Mouse (Mus musculus) ovary, adult 18-20 months (tissue): ENCODE results near the gene Clmp.

Experiments used
- DNase-seq: peaks from one replicate; pipeline ENCODE4 v3.0.0; 2022; ENCODE audit warnings: low spot score, mixed read lengths

The Clmp gene

GRCm38 (mm10) chr9:40685801-40686420, at the start of gene Clmp:
Gene Clmp, plus strand, starts transcription at chr9:40685962.
- no peak for DNase-seq

DNA sequence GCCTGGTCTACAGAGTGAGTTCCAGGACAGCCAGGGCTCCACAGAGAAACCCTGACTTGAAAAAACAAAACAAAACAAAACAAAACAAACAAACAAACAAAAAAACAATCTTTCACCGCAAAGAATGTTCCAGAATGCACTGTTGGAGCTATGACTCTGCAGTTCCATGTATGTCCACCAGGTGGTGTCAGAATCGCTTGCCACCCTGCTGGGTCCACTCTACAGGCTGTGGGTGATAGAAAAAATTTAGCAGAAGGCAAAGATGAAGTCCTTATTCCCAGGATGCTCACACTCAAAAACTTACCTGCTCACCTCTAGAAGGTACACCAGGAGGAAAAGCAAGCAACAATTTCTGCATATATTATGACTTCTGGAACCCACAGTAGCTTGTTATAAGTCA, 49.7 kb upstream of the Clmp start:
- DNase-seq: no peak

GRCm38 (mm10) chr9:40637705-40638393, 47.9 kb upstream of the Clmp start:
- no peak for DNase-seq

- DNase-seq: no peak
Observed at GRCm38 (mm10) chr9:40638394-40639049, 47.2 kb upstream of the Clmp start.

- no peak for DNase-seq
Observed at GRCm38 (mm10) chr9:40639536-40640187, 46.1 kb upstream of the Clmp start.

GRCm38 (mm10) chr9:40641318-40641717, 44.4 kb upstream of the Clmp start:
- DNase-seq: no peak

DNA sequence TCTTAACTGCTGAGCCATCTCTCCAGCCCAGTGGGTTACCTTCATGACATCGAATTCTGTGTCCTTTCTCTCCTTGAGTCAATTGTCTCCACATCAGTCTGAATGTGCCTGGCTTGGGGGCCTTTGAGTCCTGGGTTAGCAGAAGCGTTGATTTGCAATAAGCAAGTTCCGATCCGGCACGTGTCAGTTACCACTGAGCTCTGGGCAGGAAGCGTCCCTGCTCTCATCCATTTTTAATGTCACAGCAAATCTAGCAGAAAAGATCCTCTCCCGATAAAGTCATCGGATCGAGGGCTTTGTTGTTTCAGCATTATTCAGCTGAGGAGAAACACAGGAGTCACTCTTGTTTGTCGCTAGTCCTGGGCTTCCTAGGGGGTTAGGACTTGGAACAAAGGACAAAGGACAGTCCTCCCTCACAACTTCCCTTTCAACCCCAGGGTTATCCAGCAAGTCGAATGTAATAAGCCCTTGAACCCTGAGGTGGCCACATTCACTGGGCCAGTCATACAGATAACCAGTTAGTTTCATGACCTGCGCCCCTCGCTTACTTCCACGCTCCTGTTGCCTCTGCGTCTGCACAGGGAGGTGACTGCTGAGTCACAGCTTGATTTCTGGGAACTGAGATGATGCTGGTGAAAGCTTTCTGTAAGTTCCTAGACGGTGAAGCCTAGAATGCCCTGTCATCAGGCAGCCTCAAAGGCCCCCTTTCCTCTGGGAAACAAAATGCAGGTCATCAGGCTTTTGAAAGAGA, 43.1 kb upstream of the Clmp start:
- DNase-seq: no peak

DNA sequence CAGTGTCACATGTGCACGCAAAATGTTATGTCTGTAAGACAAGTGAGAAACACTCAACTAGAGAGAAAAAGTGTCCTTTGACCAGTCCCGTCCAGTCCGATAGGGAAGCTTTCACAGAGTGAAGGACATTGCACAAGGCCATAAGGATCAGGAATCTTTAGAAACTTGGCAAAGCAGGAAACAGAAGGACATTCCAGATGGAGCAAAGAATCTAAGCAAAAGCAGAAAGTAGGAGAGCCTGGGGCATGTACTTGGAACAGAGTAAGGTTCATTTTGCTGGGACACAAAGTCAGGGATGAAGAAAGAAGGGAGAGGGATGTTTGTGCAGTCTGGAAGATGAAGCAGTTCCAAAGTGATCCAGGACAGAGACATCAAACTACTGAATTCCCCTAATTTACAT, 36.3 kb upstream of the Clmp start:
- no peak for DNase-seq

- DNase-seq: no peak
Observed at GRCm38 (mm10) chr9:40649983-40650382, 35.8 kb upstream of the Clmp start.

GRCm38 (mm10) chr9:40651239-40651859, 34.4 kb upstream of the Clmp start:
- no peak for DNase-seq

GRCm38 (mm10) chr9:40652757-40653156, 33.0 kb upstream of the Clmp start:
- DNase-seq: no peak

- DNase-seq: no peak
Observed at GRCm38 (mm10) chr9:40666190-40666803, 19.5 kb upstream of the Clmp start.

DNA sequence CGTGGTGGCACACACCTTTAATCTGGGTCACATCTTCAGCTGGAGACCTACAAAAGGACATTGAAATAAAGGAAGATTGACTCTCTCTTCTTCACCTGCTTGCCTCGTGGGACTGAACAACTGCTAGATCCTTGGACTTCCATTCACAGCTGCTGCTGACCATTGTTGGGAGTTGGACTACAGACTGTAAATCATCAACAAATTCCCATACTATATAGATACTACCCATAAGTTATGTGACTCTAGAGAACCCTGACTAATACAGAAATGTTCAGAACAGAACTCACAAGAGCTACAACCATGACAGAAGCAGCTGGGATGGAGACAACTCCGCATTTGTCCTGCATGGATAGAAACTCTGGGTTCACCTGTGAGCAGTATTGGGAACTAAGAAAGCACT, 15.4 kb upstream of the Clmp start, which contains the start of gene Gm21915:
Gene Gm21915, plus strand, starts transcription at position 301 of the 400 bp plus-strand sequence.
- no peak for DNase-seq

GRCm38 (mm10) chr9:40671323-40671930, 14.3 kb upstream of the Clmp start:
- DNase-seq: no peak

DNA sequence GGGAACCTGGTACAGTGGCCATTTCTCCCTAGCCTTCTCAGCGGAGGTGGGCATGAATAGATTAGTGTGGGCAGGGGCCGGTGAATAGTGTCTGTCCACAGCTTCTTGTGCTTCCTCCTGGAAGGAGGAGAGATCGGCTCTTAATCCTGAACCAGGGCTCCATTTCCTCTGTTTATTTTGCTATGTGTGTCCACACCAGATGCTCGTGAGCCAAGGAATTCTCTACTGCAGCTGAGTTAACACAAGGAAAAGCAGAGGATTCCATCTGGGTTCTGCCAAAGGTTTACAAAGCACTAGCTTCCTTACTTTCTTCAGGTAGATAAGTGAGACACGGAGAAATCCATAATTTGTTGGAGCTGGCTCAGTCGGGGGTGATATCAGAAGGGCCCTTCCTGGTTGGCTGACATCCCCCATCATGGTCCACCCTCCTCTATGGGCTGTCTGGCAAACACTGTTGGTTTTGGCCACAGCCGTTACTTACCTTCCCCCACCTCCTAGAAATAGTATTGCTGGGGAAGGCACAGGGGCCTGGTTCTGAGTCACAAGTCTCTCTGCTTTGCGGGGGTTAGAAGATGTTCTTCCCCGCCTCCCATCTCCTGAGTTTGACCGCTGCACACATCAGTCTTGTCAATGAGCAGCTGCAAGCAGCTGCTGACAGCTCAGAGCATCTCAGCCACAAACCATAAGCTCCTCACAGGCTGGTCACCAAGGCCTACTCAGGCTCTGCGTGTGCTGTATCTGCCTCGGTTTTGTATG, 10.4 kb upstream of the Clmp start:
- no peak for DNase-seq

GRCm38 (mm10) chr9:40678653-40679052, 7.1 kb upstream of the Clmp start:
- DNase-seq: no peak

GRCm38 (mm10) chr9:40686421-40686899, 698 bp downstream of the Clmp start:
- DNase-seq: no peak

DNA sequence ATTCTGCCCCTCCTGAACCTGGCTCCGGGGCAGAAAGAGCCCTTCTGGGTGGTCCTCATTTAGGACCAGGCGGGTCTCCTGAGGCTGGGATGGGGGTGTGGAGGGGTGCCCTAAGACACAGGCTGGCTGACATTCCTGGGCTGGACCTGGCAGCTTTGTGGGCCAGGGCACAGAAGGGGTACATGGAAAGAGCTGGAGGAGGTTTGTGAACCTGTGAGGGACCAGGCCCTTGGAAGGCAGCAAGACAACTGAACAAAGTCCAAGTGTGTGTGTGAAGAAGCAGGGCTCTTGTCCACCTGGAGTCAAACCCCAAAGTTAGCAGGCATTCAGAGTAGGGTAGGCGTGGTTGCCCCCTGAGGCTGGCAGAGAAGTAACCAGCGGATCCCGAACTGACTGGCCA, 1.3 kb downstream of the Clmp start:
- no peak for DNase-seq

- DNase-seq: no peak
Observed at GRCm38 (mm10) chr9:40687553-40687952, 1.8 kb downstream of the Clmp start.

DNA sequence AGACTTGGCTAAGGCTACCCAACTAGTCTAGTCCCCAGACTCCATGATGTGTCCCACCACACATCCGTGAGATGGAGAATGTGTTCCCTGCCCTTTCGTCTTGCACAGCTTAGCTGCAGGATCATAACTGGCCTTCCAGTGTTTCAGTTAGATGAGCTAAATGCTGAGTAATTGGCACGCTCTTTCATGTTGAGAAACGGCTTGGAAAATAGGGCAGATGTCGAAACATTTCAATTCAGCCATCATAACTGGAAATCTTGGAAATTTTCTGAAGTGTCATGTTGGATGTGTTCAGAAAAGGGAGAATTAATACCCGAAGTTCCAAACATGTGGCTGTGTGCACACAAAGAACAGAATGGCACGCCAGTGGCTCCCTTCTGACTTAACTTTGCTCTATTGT, 4.7 kb downstream of the Clmp start:
- DNase-seq: no peak
